Mouse (Mus musculus): Measurements from ENCODE around the gene Ccr9. TPM values are rescaled to one million over a fixed set of nuclear protein-coding genes. Genes with fewer than 3 reads are reported as not detected.
"Not testable (repeated sequence)": the region's sequence is repeated elsewhere in the genome, so short reads cannot be mapped to it uniquely, and the experiment has no call there.

Ccr9 gene
- polyA plus RNA-seq, 1 experiment from 2014 or later, result 0.17 TPM

- no peak overlapping the region for H3K4me2 ChIP-seq (ENCODE audit: low read depth, low read length)
- H3K9ac ChIP-seq (ENCODE audit: low read depth, low read length), result no peak overlapping the region
- no peak for ATAC-seq (ENCODE audit: low read depth)
- H3K27ac ChIP-seq (ENCODE audit: low read length), result no peak overlapping the region
- H3K9me3 ChIP-seq (replicated peaks; ENCODE audit: control insufficient read depth, low read length), result no peaks in the 10 kb centered on the region
- WGBS (ENCODE audit: insufficient replicate concordance), result 38% methylated on average over 3 of the region's 3 CpGs
- no peaks in the 10 kb centered on the region for H3K4me1 ChIP-seq (ENCODE audit: control insufficient read depth, low read depth, low read length)
- H3K27me3 ChIP-seq (ENCODE audit: control insufficient read depth, insufficient read depth, low read depth, low read length), result no peaks in the 10 kb centered on the region
- H3K4me3 ChIP-seq (ENCODE audit: low read depth, low read length), result no peak overlapping the region
- no peaks in the 10 kb centered on the region for H3K36me3 ChIP-seq (ENCODE audit: control insufficient read depth, insufficient read depth)
Observed at GRCm38 (mm10) chr9:123734133-123734532, 55.9 kb downstream of the Ccr9 start.

DNA sequence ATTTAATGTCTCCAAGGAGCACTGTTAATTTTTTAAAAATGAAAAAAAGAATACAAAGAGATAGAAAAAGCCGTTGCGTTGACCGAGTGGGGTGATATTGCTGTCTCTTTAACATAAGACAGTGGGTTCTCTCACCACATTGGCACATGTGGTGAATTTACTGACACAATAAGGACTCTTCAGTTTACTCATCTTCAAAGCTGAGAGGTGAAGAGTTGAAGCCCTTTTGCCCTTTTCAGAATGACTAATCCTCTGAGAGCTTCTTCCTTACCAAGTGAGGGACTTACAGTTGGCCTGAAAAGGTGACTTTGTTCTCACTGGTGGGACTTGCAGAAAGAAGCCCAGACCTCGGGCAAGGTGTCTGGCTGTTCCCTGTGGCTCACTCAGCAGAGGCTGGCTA is 62.6 kb downstream of the Ccr9 start:
- Histone ChIP-seq H3K27ac (ENCODE audit: low read length) (no peak overlapping the region), H3K4me1 (ENCODE audit: control insufficient read depth, low read depth, low read length) (no peaks in the 10 kb centered on the region), H3K9ac (ENCODE audit: low read depth, low read length) (no peak overlapping the region), H3K4me3 (ENCODE audit: low read depth, low read length) (no peak overlapping the region), H3K9me3 (replicated peaks; ENCODE audit: control insufficient read depth, low read length) (no peaks in the 10 kb centered on the region), H3K36me3 (ENCODE audit: control insufficient read depth, insufficient read depth) (no peaks in the 10 kb centered on the region), H3K27me3 (ENCODE audit: control insufficient read depth, insufficient read depth, low read depth, low read length) (no peaks in the 10 kb centered on the region), H3K4me2 (ENCODE audit: low read depth, low read length) (no peak overlapping the region)
- no peak for ATAC-seq (ENCODE audit: low read depth)
- 75% methylated on average over 4 of the region's 4 CpGs for WGBS (ENCODE audit: insufficient replicate concordance)

- H3K4me2 ChIP-seq (ENCODE audit: low read depth, low read length); H3K4me1 ChIP-seq (ENCODE audit: control insufficient read depth, low read depth, low read length); H3K27ac ChIP-seq (ENCODE audit: low read length); H3K36me3 ChIP-seq (ENCODE audit: control insufficient read depth, insufficient read depth); ATAC-seq (ENCODE audit: low read depth); H3K4me3 ChIP-seq (ENCODE audit: low read depth, low read length); H3K9ac ChIP-seq (ENCODE audit: low read depth, low read length); H3K9me3 ChIP-seq (replicated peaks; ENCODE audit: control insufficient read depth, low read length); H3K27me3 ChIP-seq (ENCODE audit: control insufficient read depth, insufficient read depth, low read depth, low read length): not testable (repeated sequence)
- 78% methylated on average over 7 of the region's 8 CpGs for WGBS (ENCODE audit: insufficient replicate concordance)
Observed at GRCm38 (mm10) chr9:123749687-123750086, 71.4 kb downstream of the Ccr9 start.

DNA sequence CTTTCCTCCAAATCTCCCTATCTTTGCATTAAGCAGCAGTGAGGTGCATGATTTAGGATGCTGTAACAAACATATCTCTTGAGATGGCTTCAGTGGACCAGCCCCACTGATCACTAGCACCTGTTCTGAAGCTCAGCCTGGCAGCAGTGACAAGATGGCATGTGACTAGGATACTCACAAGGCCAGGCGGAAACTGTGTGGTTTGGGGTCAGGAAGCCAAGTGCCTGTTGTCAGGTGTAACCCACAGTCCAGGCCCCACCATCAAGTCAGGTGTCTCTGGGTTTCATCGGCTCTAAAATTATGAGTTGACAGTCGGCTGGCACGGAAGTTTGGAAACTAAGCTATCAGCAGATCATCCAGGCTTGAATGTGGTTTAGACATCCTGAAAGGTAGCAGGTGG is 76.1 kb downstream of the Ccr9 start:
- Histone ChIP-seq H3K27me3 (ENCODE audit: control insufficient read depth, insufficient read depth, low read depth, low read length) (no peaks in the 10 kb centered on the region), H3K4me3 (ENCODE audit: low read depth, low read length) (no peak overlapping the region), H3K4me2 (ENCODE audit: low read depth, low read length) (no peak overlapping the region), H3K9ac (ENCODE audit: low read depth, low read length) (no peak overlapping the region), H3K9me3 (replicated peaks; ENCODE audit: control insufficient read depth, low read length) (no peaks in the 10 kb centered on the region), H3K36me3 (ENCODE audit: control insufficient read depth, insufficient read depth) (no peaks in the 10 kb centered on the region), H3K27ac (ENCODE audit: low read length) (no peak overlapping the region), H3K4me1 (ENCODE audit: control insufficient read depth, low read depth, low read length) (no peaks in the 10 kb centered on the region)
- no peak for ATAC-seq (ENCODE audit: low read depth)
- 43% methylated on average over 4 of the region's 4 CpGs for WGBS (ENCODE audit: insufficient replicate concordance)

- Histone ChIP-seq H3K4me3 (ENCODE audit: low read depth, low read length) (no peak overlapping the region), H3K36me3 (ENCODE audit: control insufficient read depth, insufficient read depth) (no peaks in the 10 kb centered on the region), H3K4me2 (ENCODE audit: low read depth, low read length) (no peak overlapping the region), H3K27ac (ENCODE audit: low read length) (no peak overlapping the region), H3K9ac (ENCODE audit: low read depth, low read length) (no peak overlapping the region), H3K4me1 (ENCODE audit: control insufficient read depth, low read depth, low read length) (no peaks in the 10 kb centered on the region), H3K9me3 (replicated peaks; ENCODE audit: control insufficient read depth, low read length) (no peaks in the 10 kb centered on the region), H3K27me3 (ENCODE audit: control insufficient read depth, insufficient read depth, low read depth, low read length) (no peaks in the 10 kb centered on the region)
- ATAC-seq (ENCODE audit: low read depth), result no peak
- 28% methylated on average over 3 of the region's 3 CpGs for WGBS (ENCODE audit: insufficient replicate concordance)
Observed at GRCm38 (mm10) chr9:123756752-123757151, 78.5 kb downstream of the Ccr9 start.

- no peak overlapping the region for H3K4me2 ChIP-seq (ENCODE audit: low read depth, low read length)
- H3K36me3 ChIP-seq (ENCODE audit: control insufficient read depth, insufficient read depth), result no peaks in the 10 kb centered on the region
- no peak overlapping the region for H3K9ac ChIP-seq (ENCODE audit: low read depth, low read length)
- no peak overlapping the region for H3K27ac ChIP-seq (ENCODE audit: low read length)
- H3K4me3 ChIP-seq (ENCODE audit: low read depth, low read length), result no peak overlapping the region
- WGBS (ENCODE audit: insufficient replicate concordance), result 35% methylated on average over 2 of the region's 2 CpGs
- no peaks in the 10 kb centered on the region for H3K27me3 ChIP-seq (ENCODE audit: control insufficient read depth, insufficient read depth, low read depth, low read length)
- H3K4me1 ChIP-seq (ENCODE audit: control insufficient read depth, low read depth, low read length), result no peaks in the 10 kb centered on the region
- ATAC-seq (ENCODE audit: low read depth), result no peak
- H3K9me3 ChIP-seq (replicated peaks; ENCODE audit: control insufficient read depth, low read length), result no peaks in the 10 kb centered on the region
Observed at GRCm38 (mm10) chr9:123757326-123757725, 79.1 kb downstream of the Ccr9 start.

GRCm38 (mm10) chr9:123758156-123758555 is 79.9 kb downstream of the Ccr9 start:
- H3K27ac ChIP-seq (ENCODE audit: low read length), result no peak overlapping the region
- no peaks in the 10 kb centered on the region for H3K36me3 ChIP-seq (ENCODE audit: control insufficient read depth, insufficient read depth)
- H3K4me1 ChIP-seq (ENCODE audit: control insufficient read depth, low read depth, low read length), result no peaks in the 10 kb centered on the region
- no peak for ATAC-seq (ENCODE audit: low read depth)
- no peak overlapping the region for H3K4me2 ChIP-seq (ENCODE audit: low read depth, low read length)
- no peaks in the 10 kb centered on the region for H3K9me3 ChIP-seq (replicated peaks; ENCODE audit: control insufficient read depth, low read length)
- H3K4me3 ChIP-seq (ENCODE audit: low read depth, low read length), result no peak overlapping the region
- 54% methylated on average over 1 of the region's 1 CpGs for WGBS (ENCODE audit: insufficient replicate concordance)
- no peaks in the 10 kb centered on the region for H3K27me3 ChIP-seq (ENCODE audit: control insufficient read depth, insufficient read depth, low read depth, low read length)
- no peak overlapping the region for H3K9ac ChIP-seq (ENCODE audit: low read depth, low read length)

DNA sequence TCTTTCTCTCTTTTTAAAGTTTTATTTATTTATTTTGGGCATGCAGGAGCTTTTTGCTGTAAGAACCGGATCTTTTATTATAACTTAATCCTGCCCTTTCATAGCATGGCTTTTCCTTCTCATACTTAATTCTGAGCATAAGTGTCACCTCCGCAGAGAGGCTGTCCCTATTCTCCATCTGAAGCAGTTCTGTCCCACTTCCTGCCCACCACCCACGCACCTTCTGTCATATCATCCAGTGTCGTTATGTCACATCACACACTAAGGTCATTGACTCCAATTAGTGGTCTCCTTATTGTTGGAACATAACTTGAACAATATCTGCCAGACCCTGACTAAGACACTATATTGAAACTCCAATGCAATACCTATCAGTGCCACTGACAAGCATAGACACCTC is 80.4 kb downstream of the Ccr9 start:
- Histone ChIP-seq H3K27ac (ENCODE audit: low read length) (no peak overlapping the region), H3K4me2 (ENCODE audit: low read depth, low read length) (no peak overlapping the region), H3K9ac (ENCODE audit: low read depth, low read length) (no peak overlapping the region), H3K27me3 (ENCODE audit: control insufficient read depth, insufficient read depth, low read depth, low read length) (no peaks in the 10 kb centered on the region), H3K4me1 (ENCODE audit: control insufficient read depth, low read depth, low read length) (no peaks in the 10 kb centered on the region), H3K4me3 (ENCODE audit: low read depth, low read length) (no peak overlapping the region), H3K36me3 (ENCODE audit: control insufficient read depth, insufficient read depth) (no peaks in the 10 kb centered on the region), H3K9me3 (replicated peaks; ENCODE audit: control insufficient read depth, low read length) (no peaks in the 10 kb centered on the region)
- 52% methylated on average over 4 of the region's 4 CpGs for whole genome bisulfite sequencing (ENCODE audit: insufficient replicate concordance)
- no peak for ATAC-seq (ENCODE audit: low read depth)

DNA sequence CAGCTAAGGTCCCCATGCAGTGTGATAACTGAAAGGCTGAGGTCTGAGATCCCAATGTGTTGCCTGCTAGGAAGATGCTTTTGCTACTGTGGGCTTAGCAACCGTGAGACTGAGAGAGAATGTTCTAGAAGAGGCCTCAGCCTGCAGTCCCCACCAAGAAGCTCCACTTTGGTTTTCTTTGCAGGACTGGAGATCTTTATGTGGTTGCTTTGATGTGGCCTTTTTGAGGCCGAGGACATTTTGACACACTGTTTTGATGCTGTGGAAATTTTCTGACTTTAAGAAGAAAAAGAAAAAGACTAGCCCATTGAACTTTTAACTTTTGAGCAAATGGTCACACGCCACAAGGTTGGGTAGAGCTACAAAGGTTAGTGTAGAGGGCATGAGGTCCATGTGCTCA is 82.6 kb downstream of the Ccr9 start:
- 55% methylated on average over 3 of the region's 3 CpGs for WGBS (ENCODE audit: insufficient replicate concordance)
- H3K9me3 ChIP-seq (replicated peaks; ENCODE audit: control insufficient read depth, low read length), result no peaks in the 10 kb centered on the region
- H3K27me3 ChIP-seq (ENCODE audit: control insufficient read depth, insufficient read depth, low read depth, low read length), result no peaks in the 10 kb centered on the region
- H3K36me3 ChIP-seq (ENCODE audit: control insufficient read depth, insufficient read depth), result no peaks in the 10 kb centered on the region
- no peak overlapping the region for H3K27ac ChIP-seq (ENCODE audit: low read length)
- ATAC-seq (ENCODE audit: low read depth), result no peak
- H3K4me1 ChIP-seq (ENCODE audit: control insufficient read depth, low read depth, low read length), result no peaks in the 10 kb centered on the region
- H3K4me2 ChIP-seq (ENCODE audit: low read depth, low read length), result no peak overlapping the region
- H3K9ac ChIP-seq (ENCODE audit: low read depth, low read length), result no peak overlapping the region
- H3K4me3 ChIP-seq (ENCODE audit: low read depth, low read length), result no peak overlapping the region

- H3K27ac ChIP-seq (ENCODE audit: low read length), result no peak overlapping the region
- H3K4me3 ChIP-seq (ENCODE audit: low read depth, low read length), result no peak overlapping the region
- ATAC-seq (ENCODE audit: low read depth), result no peak
- no peaks in the 10 kb centered on the region for H3K36me3 ChIP-seq (ENCODE audit: control insufficient read depth, insufficient read depth)
- no peak overlapping the region for H3K9ac ChIP-seq (ENCODE audit: low read depth, low read length)
- no peaks in the 10 kb centered on the region for H3K9me3 ChIP-seq (replicated peaks; ENCODE audit: control insufficient read depth, low read length)
- WGBS (ENCODE audit: insufficient replicate concordance), result 82% methylated on average over 4 of the region's 4 CpGs
- no peak overlapping the region for H3K4me2 ChIP-seq (ENCODE audit: low read depth, low read length)
- H3K4me1 ChIP-seq (ENCODE audit: control insufficient read depth, low read depth, low read length), result no peaks in the 10 kb centered on the region
- H3K27me3 ChIP-seq (ENCODE audit: control insufficient read depth, insufficient read depth, low read depth, low read length), result no peaks in the 10 kb centered on the region
Observed at GRCm38 (mm10) chr9:123762886-123763285, 84.6 kb downstream of the Ccr9 start.
